Mouse (Mus musculus) hindbrain, embryonic 12.5 days (tissue): ENCODE measurements around the gene Mrpl32. TPM values are rescaled to one million over a fixed set of nuclear protein-coding genes. Genes with fewer than 3 reads are reported as not detected.
A peak's percentile ranks its signal among the peaks of the same experiment; 100 is the strongest.

ENCODE experiments used
- ATAC-seq: fragments of 200-750 bp; cut with Nextera tagmentation; 2 replicates; pipeline ENCODE4 v1.8.0; 2017; ENCODE audit warnings: moderate TSS enrichment; ENCODE audit not compliant: low FRiP score
- H3K27ac ChIP-seq: fragments of 300-500 bp; sonication (generic); 2 replicates; pipeline ENCODE4 v1.5.1; 2016; ENCODE audit warnings: mild to moderate bottlenecking
- H3K27me3 ChIP-seq: fragments of 300-500 bp; sonication (generic); 2 replicates; pipeline ENCODE4 v1.6.1; 2016; ENCODE audit warnings: mild to moderate bottlenecking
- H3K36me3 ChIP-seq: fragments of 300-500 bp; sonication (generic); 2 replicates; pipeline ENCODE4 v1.6.1; 2016; ENCODE audit warnings: mild to moderate bottlenecking
- H3K4me1 ChIP-seq: fragments of 300-500 bp; sonication (generic); 2 replicates; pipeline ENCODE4 v1.6.1; 2016
- H3K4me2 ChIP-seq: fragments of 300-500 bp; sonication (generic); replicated peaks from 2 replicates; pipeline ENCODE4 v1.6.1; 2016; ENCODE audit warnings: mild to moderate bottlenecking
- H3K4me3 ChIP-seq: fragments of 300-500 bp; sonication (generic); 2 replicates; pipeline ENCODE4 v1.5.1; 2016; ENCODE audit warnings: mild to moderate bottlenecking
- H3K9ac ChIP-seq: fragments of 300-500 bp; sonication (generic); 2 replicates; pipeline ENCODE4 v1.6.1; 2016; ENCODE audit warnings: mild to moderate bottlenecking, moderate library complexity
- H3K9me3 ChIP-seq: fragments of 300-500 bp; sonication (generic); replicated peaks from 2 replicates; pipeline ENCODE4 v1.6.1; 2016; ENCODE audit warnings: mild to moderate bottlenecking
- WGBS: fragments of 180-500 bp; shearing (Covaris S2); methylation state at CpG from one replicate; pipeline ENCODE4 v1.1.7; 2016; 5-methylcytosine and 5-hydroxymethylcytosine counted together
- polyA plus RNA-seq: library from polyadenylated mRNA; unstranded; fragments of >200 nt; fragmentation: Nextera tagmentation; extraction: Ambion mirVana; gene quantifications from 2 replicates; pipeline ENCODE4 v1.2.1, GENCODE M21; 2016

Mrpl32 gene
- 112 TPM in 2 replicates for polyA plus RNA-seq

- peaks cover 7% of the 10 kb centered on the region; the same call in 1 of the 2 replicates for H3K4me1 ChIP-seq
- ATAC-seq = peak; percentile 98
- no peaks in the 10 kb centered on the region for H3K9me3 ChIP-seq
- peaks cover 20% of the 10 kb centered on the region for H3K36me3 ChIP-seq
- H3K4me2 ChIP-seq = peak within 1 kb of the TSS; percentile 75
- no peaks in the 10 kb centered on the region for H3K27me3 ChIP-seq
- peak within 1 kb of the TSS; percentile 78 for H3K4me3 ChIP-seq
- under 1% methylated on average over 42 of the region's 42 CpGs for WGBS
- peak within 1 kb of the TSS; percentile 72 for H3K27ac ChIP-seq
- peak within 1 kb of the TSS; percentile 86 for H3K9ac ChIP-seq
These were observed at the start of gene Mrpl32, which contains the start of gene Psma2 for GRCm38 (mm10) chr13:14612926-14613529. Mrpl32 (minus strand) TSS chr13:14613165. Psma2 (plus strand) TSS chr13:14613240.

DNA sequence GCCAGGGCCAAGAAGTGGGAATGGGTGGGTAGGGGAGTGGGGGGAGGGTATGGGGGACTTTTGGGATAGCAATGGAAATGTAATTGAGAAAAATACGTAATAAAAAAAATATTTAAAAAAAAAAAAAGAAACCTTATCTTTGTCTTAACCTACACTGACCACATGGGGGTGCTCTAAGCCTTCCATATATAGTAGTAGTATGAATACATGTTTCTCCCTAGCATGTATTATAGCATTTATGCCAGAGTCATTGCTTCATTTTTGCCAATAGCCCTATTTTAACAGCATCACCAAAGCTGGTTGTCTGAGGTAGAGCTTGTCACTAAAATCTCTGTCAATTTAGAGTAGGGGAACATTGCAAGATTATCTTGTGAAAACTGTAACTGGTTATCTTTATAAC lies 36.3 kb upstream of the Mrpl32 start:
- Histone ChIP-seq H3K9me3 (no peaks in the 10 kb centered on the region), H3K27ac (no peak overlapping the region), H3K4me1 (no peaks in the 10 kb centered on the region), H3K9ac (no peak overlapping the region), H3K36me3 (no peaks in the 10 kb centered on the region), H3K4me2 (no peak overlapping the region), H3K27me3 (no peaks in the 10 kb centered on the region), H3K4me3 (no peak overlapping the region)
- ATAC-seq = peak; percentile 60; the same call in 1 of the 2 replicates
- WGBS = 25% methylated on average over 1 of the region's 1 CpGs

- peaks cover 24% of the 10 kb centered on the region for H3K36me3 ChIP-seq
- no peaks in the 10 kb centered on the region for H3K4me1 ChIP-seq
- 51% methylated on average over 1 of the region's 1 CpGs for WGBS
- H3K9me3 ChIP-seq = no peaks in the 10 kb centered on the region
- H3K9ac ChIP-seq = no peak overlapping the region
- no peak for ATAC-seq
- H3K4me3 ChIP-seq = no peak overlapping the region
- H3K27ac ChIP-seq = no peak overlapping the region
- no peaks in the 10 kb centered on the region for H3K27me3 ChIP-seq
- H3K4me2 ChIP-seq = no peak overlapping the region
These were observed 27.0 kb upstream of the Mrpl32 start for GRCm38 (mm10) chr13:14639998-14640397.

DNA sequence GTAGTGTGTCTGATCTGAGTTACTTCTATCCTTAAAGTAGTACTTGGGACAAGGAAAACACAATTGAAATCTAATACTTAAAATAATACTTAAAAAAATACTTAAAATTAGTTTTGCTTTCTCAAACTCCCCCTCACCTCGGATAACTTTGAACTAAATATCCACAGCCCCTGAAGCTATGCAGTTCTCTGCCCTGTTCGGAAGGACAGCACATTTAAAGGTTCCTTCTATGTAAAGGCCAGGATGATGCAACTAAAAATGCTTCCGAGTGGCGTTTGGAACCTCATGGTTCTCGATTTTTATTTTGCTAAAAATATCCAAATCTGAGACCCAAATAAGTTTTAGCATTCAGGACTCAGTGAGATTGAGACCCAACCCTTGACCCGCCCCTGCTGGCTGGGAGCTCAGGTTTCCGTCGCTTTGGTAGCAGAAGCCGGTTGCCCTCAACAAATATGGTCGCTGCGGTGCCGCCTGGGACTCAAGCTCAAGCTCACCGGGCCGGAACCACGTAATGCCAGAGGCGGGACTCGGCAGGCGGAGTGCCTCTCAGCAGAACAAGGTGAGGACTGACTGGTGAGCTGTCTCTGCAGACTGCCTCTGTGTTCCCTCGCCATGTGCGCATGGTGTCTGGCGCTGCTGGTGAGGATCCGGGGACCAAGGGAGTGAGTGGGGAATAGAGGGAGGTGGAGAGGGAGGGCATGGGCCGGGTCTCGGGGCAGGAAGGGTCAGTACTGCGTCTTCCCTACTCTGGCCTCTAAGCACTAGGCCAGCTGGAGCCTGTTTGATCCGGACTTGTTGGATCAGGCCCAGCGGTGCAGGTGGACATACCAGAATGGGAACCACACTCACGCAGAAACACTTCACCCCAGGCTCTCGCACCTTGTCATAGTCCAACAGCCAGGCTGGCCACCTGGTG lies 17.0 kb upstream of the Mrpl32 start, which contains the start of gene AW209491:
Gene AW209491, plus strand, starts transcription at position 429 of the 916 bp plus-strand sequence.
- 2% methylated on average over 29 of the region's 29 CpGs for WGBS
- Histone ChIP-seq H3K27me3 (no peaks in the 10 kb centered on the region), H3K27ac (peak within 1 kb of the TSS; percentile 72)

DNA sequence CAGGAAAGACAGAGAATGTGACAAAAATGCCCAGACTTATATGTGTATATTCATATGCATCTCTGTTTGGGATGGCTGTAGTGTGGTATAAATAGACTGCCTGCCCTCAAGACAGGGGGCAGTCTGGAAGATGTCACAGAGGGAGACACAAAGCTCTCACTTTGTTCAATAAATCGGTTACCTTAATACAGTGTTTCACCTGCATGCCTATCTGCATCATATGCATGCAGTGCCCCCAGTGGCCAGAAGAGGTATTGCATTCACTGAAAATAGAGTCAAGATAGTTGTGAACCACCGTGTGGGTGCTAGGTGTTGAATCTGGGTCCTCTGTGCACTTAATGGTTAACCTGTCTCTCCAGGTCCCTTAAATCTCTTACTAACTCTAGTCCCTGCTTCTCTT lies 5.8 kb upstream of the Mrpl32 start:
- Histone ChIP-seq H3K4me3 (no peak overlapping the region), H3K4me1 (no peaks in the 10 kb centered on the region), H3K9me3 (no peaks in the 10 kb centered on the region), H3K27ac (no peak overlapping the region), H3K36me3 (peaks cover 47% of the 10 kb centered on the region), H3K27me3 (no peaks in the 10 kb centered on the region), H3K4me2 (no peak overlapping the region), H3K9ac (no peak overlapping the region)
- ATAC-seq = no peak; the same call in 1 of the 2 replicates
- 56% methylated on average over 2 of the region's 2 CpGs for WGBS

More for the DNA sequence above, 17.0 kb upstream of the Mrpl32 start, which contains the start of gene AW209491:
- Histone ChIP-seq H3K36me3 (peaks cover 23% of the 10 kb centered on the region), H3K4me3 (peak within 1 kb of the TSS; percentile 61), H3K9me3 (no peaks in the 10 kb centered on the region), H3K4me1 (peaks cover 13% of the 10 kb centered on the region), H3K4me2 (peak within 1 kb of the TSS; percentile 69), H3K9ac (peak within 1 kb of the TSS; percentile 77)
- ATAC-seq = peak; percentile 96

GRCm38 (mm10) chr13:14613553-14613952 lies 588 bp upstream of the Mrpl32 start:
- Histone ChIP-seq H3K9ac (peak overlapping the region; percentile 86), H3K27me3 (no peaks in the 10 kb centered on the region), H3K4me3 (peak overlapping the region; percentile 78), H3K27ac (no peak overlapping the region; the same call in 1 of the 2 replicates), H3K36me3 (peaks cover 23% of the 10 kb centered on the region), H3K9me3 (no peaks in the 10 kb centered on the region), H3K4me1 (peaks cover 7% of the 10 kb centered on the region; the same call in 1 of the 2 replicates), H3K4me2 (peak overlapping the region; percentile 75)
- 2% methylated on average over 9 of the region's 9 CpGs for WGBS
- ATAC-seq = no peak

DNA sequence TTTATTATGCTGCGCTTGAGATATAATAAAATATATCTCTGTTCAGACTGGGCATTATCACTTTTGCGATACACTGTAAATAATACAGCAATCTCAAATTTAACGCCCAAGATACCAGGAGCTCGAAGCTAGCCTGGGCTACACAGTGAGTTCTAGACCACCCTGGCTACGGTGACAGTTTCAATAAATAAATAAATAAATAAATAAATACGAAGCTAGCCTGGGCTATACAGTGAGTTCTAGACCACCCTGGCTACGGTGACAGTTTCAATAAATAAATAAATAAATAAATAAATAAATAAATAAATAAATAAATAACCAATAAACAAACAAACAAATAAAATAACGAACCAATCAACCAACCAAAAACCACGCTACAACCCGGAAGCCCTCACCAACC lies 502 bp downstream of the Mrpl32 start:
- H3K4me2 ChIP-seq = peak overlapping the region; percentile 54
- H3K9me3 ChIP-seq = no peaks in the 10 kb centered on the region
- peak overlapping the region; percentile 72 for H3K27ac ChIP-seq
- peak; percentile 81 for ATAC-seq
- peak overlapping the region; percentile 78 for H3K4me3 ChIP-seq
- no peaks in the 10 kb centered on the region for H3K27me3 ChIP-seq
- peaks cover 7% of the 10 kb centered on the region; the same call in 1 of the 2 replicates for H3K4me1 ChIP-seq
- 7% methylated on average over 10 of the region's 10 CpGs for WGBS
- peak overlapping the region; percentile 79 for H3K9ac ChIP-seq
- peaks cover 15% of the 10 kb centered on the region for H3K36me3 ChIP-seq

GRCm38 (mm10) chr13:14607616-14608015 lies 5.3 kb downstream of the Mrpl32 start:
- Histone ChIP-seq H3K9me3 (no peaks in the 10 kb centered on the region), H3K9ac (no peak overlapping the region), H3K4me3 (no peak overlapping the region), H3K4me1 (peaks cover 7% of the 10 kb centered on the region; the same call in 1 of the 2 replicates), H3K36me3 (peaks cover 9% of the 10 kb centered on the region), H3K27me3 (no peaks in the 10 kb centered on the region), H3K4me2 (no peak overlapping the region), H3K27ac (no peak overlapping the region)
- ATAC-seq = no peak

DNA sequence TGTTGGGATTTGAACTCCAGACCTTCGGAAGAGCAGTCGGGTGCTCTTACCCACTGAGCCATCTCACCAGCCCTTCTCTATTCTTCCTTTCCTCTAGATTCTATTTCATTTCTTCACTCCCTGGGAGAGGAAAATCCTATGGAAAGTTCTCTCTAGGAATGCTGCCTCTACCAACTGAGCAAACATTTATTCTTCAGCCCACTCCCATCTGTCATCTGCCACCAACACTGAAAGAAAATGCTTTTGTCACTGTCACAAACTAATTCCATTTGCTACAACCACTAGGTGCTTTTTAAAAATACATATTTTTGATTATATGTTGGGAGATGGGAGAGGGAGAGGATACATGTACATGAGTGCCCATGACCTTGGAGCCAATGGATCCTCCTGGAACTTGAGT lies 10.2 kb downstream of the Mrpl32 start:
- Histone ChIP-seq H3K4me2 (no peak overlapping the region), H3K27ac (no peak overlapping the region), H3K36me3 (no peaks in the 10 kb centered on the region), H3K27me3 (no peaks in the 10 kb centered on the region), H3K9me3 (no peaks in the 10 kb centered on the region), H3K9ac (no peak overlapping the region), H3K4me3 (no peak overlapping the region), H3K4me1 (no peaks in the 10 kb centered on the region)
- ATAC-seq = no peak
- WGBS = 89% methylated on average over 2 of the region's 2 CpGs

GRCm38 (mm10) chr13:14580392-14580791 lies 32.6 kb downstream of the Mrpl32 start:
- Histone ChIP-seq H3K27me3 (no peaks in the 10 kb centered on the region), H3K36me3 (no peaks in the 10 kb centered on the region), H3K4me2 (no peak overlapping the region), H3K9me3 (0 out of 2 replicates have a peak, but pooled peaks cover 4% of the 10 kb centered on the region), H3K27ac (no peak overlapping the region), H3K4me1 (no peaks in the 10 kb centered on the region), H3K9ac (no peak overlapping the region), H3K4me3 (no peak overlapping the region)
- 83% methylated on average over 3 of the region's 3 CpGs for WGBS
- no peak for ATAC-seq

DNA sequence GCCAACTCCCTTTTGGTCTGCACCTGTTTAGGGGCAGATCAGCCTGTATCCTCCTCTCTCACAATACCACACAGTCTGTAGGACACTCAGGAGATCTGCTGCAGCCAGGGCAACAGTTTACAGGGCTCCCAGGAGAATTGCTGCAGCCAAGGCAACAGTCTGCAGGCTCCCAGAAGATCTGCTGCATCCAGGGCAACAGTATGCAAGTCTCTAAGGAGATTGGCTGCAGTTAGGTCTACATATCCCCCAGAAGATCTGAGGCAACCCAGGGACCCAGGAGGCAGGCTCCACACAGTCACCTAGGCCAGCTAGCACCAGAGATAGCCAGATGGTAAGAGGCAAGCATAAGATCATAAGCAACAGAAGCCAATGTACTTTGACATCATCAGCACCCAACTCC lies 38.8 kb downstream of the Mrpl32 start:
- ATAC-seq = no peak
- Histone ChIP-seq H3K4me3 (no peak overlapping the region), H3K27ac (no peak overlapping the region), H3K9ac (no peak overlapping the region), H3K4me1 (no peaks in the 10 kb centered on the region), H3K36me3 (no peaks in the 10 kb centered on the region), H3K9me3 (0 out of 2 replicates have a peak, but pooled peaks cover 7% of the 10 kb centered on the region), H3K27me3 (no peaks in the 10 kb centered on the region), H3K4me2 (no peak overlapping the region)

GRCm38 (mm10) chr13:14561336-14561735 lies 51.6 kb downstream of the Mrpl32 start:
- Histone ChIP-seq H3K4me3 (no peak overlapping the region), H3K27ac (no peak overlapping the region), H3K9me3 (no peaks in the 10 kb centered on the region), H3K4me2 (no peak overlapping the region), H3K4me1 (no peaks in the 10 kb centered on the region), H3K9ac (no peak overlapping the region), H3K27me3 (no peaks in the 10 kb centered on the region), H3K36me3 (no peaks in the 10 kb centered on the region)
- no peak for ATAC-seq
- WGBS = 84% methylated on average over 1 of the region's 1 CpGs
